Mouse (Mus musculus) activated CD4-positive, CD25-positive, alpha-beta regulatory T cell, adult 9 weeks (primary cell): Measurements from ENCODE around the gene Vmn2r121. TPM values are rescaled to one million over a fixed set of nuclear protein-coding genes. Genes with fewer than 3 reads are reported as not detected.

ENCODE experiments used
- polyA plus RNA-seq: library from polyadenylated mRNA; unstranded; fragments of 100-300 nt; shearing (Covaris generic); gene quantifications from one replicate; pipeline ENCODE4 v1.2.1, GENCODE M21; 2017

The Vmn2r121 gene
- polyA plus RNA-seq = 0.05 TPM

GRCm38 (mm10) chrX:124135852-124136251, at the start of gene Vmn2r121:
TSS of gene Vmn2r121 (minus strand) at chrX:124135952.

